ENCODE assay signal across 9 mouse cellular contexts in the genomic region with DNA sequence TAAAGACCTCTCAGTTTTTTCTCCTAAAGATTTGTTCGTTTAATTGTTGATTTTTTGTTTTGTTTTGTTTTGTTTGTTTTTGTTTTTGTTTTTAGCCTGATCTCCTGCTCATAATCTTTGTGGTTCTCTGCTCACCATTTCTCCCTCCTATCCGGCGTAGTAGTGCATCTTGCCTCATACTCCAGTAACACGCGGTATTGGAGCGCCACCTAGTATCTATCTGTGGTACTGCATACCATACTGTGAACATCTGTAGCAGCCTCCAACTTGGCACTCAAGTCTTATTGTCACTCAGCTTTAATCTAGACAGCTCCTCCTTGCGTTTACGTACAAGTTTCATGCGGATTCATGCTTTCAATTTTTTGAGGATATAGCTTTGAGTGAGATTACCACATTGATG. TPM values are rescaled to one million over a fixed set of nuclear protein-coding genes. Genes with fewer than 3 reads are reported as not detected.
A peak's percentile ranks its signal among the peaks of the same experiment; 100 is the strongest.
DNase-seq lines count a peak whose midpoint lies in the region; ATAC-seq lines count a peak whose summit lies in the region.
"Had no signal": no experiment of that assay in that cellular context is flagged by ENCODE, and none has a peak within 500 bp of the region (broad histone marks: within the 10 kb centered on the region; RNA-seq: fewer than 3 reads in every experiment).

No protein-coding gene starts in this region.

- no peaks in the 10 kb centered on the region for H3K4me1 ChIP-seq in embryonic facial prominence, embryonic 10.5 days
- no peaks in the 10 kb centered on the region for H3K4me1 ChIP-seq in heart, embryonic 10.5 days
- no peaks in the 10 kb centered on the region for H3K4me1 ChIP-seq in liver, embryonic 13.5 days (replicated peaks)
- no peaks in the 10 kb centered on the region for H3K4me1 ChIP-seq in neural tube, embryonic 12.5 days

- H3K27me3 ChIP-seq in embryonic facial prominence, embryonic 10.5 days (replicated peaks; ENCODE audit: low read depth, poor library complexity, severe bottlenecking): peaks cover 2% of the 10 kb centered on the region
- no peaks in the 10 kb centered on the region for H3K27me3 ChIP-seq in heart, embryonic 10.5 days (ENCODE audit: insufficient read depth, poor library complexity, severe bottlenecking)
- no peaks in the 10 kb centered on the region for H3K27me3 ChIP-seq in liver, embryonic 13.5 days
- H3K27me3 ChIP-seq in neural tube, embryonic 12.5 days (replicated peaks): no peaks in the 10 kb centered on the region

- H3K4me2 ChIP-seq in liver, embryonic 13.5 days: no peak overlapping the region
- no peak overlapping the region for H3K4me2 ChIP-seq in neural tube, embryonic 12.5 days (replicated peaks)

- no peaks in the 10 kb centered on the region for H3K9me3 ChIP-seq in embryonic facial prominence, embryonic 10.5 days
- H3K9me3 ChIP-seq in heart, embryonic 10.5 days: no peaks in the 10 kb centered on the region
- H3K9me3 ChIP-seq in liver, embryonic 13.5 days (replicated peaks): no peaks in the 10 kb centered on the region
- no peaks in the 10 kb centered on the region for H3K9me3 ChIP-seq in neural tube, embryonic 12.5 days

- ATAC-seq in liver, embryonic 13.5 days (ENCODE audit: low read depth): no peak
- peak; percentile 44; the same call in 1 of the 2 replicates for ATAC-seq in neural tube, embryonic 12.5 days (ENCODE audit: low FRiP score, low read depth)

- H3K4me3 ChIP-seq in embryonic facial prominence, embryonic 10.5 days: no peak overlapping the region
- no peak overlapping the region for H3K4me3 ChIP-seq in heart, embryonic 10.5 days
- no peak overlapping the region for H3K4me3 ChIP-seq in liver, embryonic 13.5 days (replicated peaks)
- H3K4me3 ChIP-seq in neural tube, embryonic 12.5 days: no peak overlapping the region
- H3K4me3 ChIP-seq: erythroblast, embryonic 14.5 days had no signal

- peak; percentile 73 for DNase-seq in CD4-positive, CD25-positive, alpha-beta regulatory T cell, adult 2 months (ENCODE audit: low read depth, low spot score)
- DNase-seq in adrenal gland, postnatal 10 days: peak; percentile 78
- peak; percentile 67 for DNase-seq in embryonic facial prominence, embryonic 10.5 days (ENCODE audit: low spot score)
- DNase-seq in heart, embryonic 10.5 days (ENCODE audit: low spot score): peak; percentile 75
- peak; percentile 77 for DNase-seq in kidney, postnatal 10 days
- DNase-seq in liver, embryonic 13.5 days: peak; percentile 1
- DNase-seq in testis, postnatal 10 days (ENCODE audit: low spot score): peak; percentile 69

- no peak overlapping the region for H3K27ac ChIP-seq in embryonic facial prominence, embryonic 10.5 days (replicated peaks)
- no peak overlapping the region for H3K27ac ChIP-seq in heart, embryonic 10.5 days
- no peak overlapping the region for H3K27ac ChIP-seq in liver, embryonic 13.5 days
- H3K27ac ChIP-seq in neural tube, embryonic 12.5 days: no peak overlapping the region

- WGBS in embryonic facial prominence, embryonic 10.5 days: 21% methylated on average over 9 of the region's 9 CpGs
- WGBS in heart, embryonic 10.5 days: 16% methylated on average over 9 of the region's 9 CpGs
- WGBS in liver, embryonic 13.5 days (ENCODE audit: insufficient replicate concordance): 11% methylated on average over 9 of the region's 9 CpGs
- 18% methylated on average over 9 of the region's 9 CpGs for WGBS in neural tube, embryonic 12.5 days

- no peak overlapping the region for H3K9ac ChIP-seq in liver, embryonic 13.5 days
- H3K9ac ChIP-seq in neural tube, embryonic 12.5 days: no peak overlapping the region

- H3K36me3 ChIP-seq in embryonic facial prominence, embryonic 10.5 days (replicated peaks): no peaks in the 10 kb centered on the region
- H3K36me3 ChIP-seq in heart, embryonic 10.5 days: no peaks in the 10 kb centered on the region
- no peaks in the 10 kb centered on the region for H3K36me3 ChIP-seq in liver, embryonic 13.5 days
- H3K36me3 ChIP-seq in neural tube, embryonic 12.5 days: no peaks in the 10 kb centered on the region

RNA-seq across cellular contexts. Expression of gene Sytl4, which starts 37.4 kb away (rescaled TPM):
- total RNA-seq in adrenal gland, postnatal 10 days (2021): 10 to 100 TPM in 1 of 2 experiments, 1 to 10 TPM in 1; 9.9 to 11.8 TPM
- polyA plus RNA-seq in embryonic facial prominence, embryonic 10.5 days (2016; fragmentation: Nextera tagmentation; extraction: Ambion mirVana): 1.6 and 1.7 TPM in 2 replicates
- polyA plus RNA-seq in heart, embryonic 10.5 days (2016; fragmentation: Nextera tagmentation; extraction: Ambion mirVana): 2.9 and 5.0 TPM in 2 replicates
- 1.4 and 1.7 TPM in 2 replicates for polyA plus RNA-seq in liver, embryonic 13.5 days (2015; fragmentation: Nextera tagmentation; extraction: Ambion mirVana)
- 1.7 and 1.9 TPM in 2 replicates for polyA plus RNA-seq in neural tube, embryonic 12.5 days (2016; fragmentation: Nextera tagmentation; extraction: Ambion mirVana)
- polyA plus RNA-seq: erythroblast, embryonic 14.5 days had no signal

RNA-seq across cellular contexts. Expression of gene Cstf2, which starts 40.0 kb away (rescaled TPM):
- total RNA-seq in adrenal gland, postnatal 10 days (2021): 10 to 100 TPM; 34.1 to 38.4 TPM
- polyA plus RNA-seq in embryonic facial prominence, embryonic 10.5 days (2016; fragmentation: Nextera tagmentation; extraction: Ambion mirVana): 68.1 and 68.3 TPM in 2 replicates
- 49.1 and 49.9 TPM in 2 replicates for polyA plus RNA-seq in heart, embryonic 10.5 days (2016; fragmentation: Nextera tagmentation; extraction: Ambion mirVana)
- 25.3 and 32.1 TPM in 2 replicates for polyA plus RNA-seq in liver, embryonic 13.5 days (2015; fragmentation: Nextera tagmentation; extraction: Ambion mirVana)
- polyA plus RNA-seq in neural tube, embryonic 12.5 days (2016; fragmentation: Nextera tagmentation; extraction: Ambion mirVana): 60.9 and 66.8 TPM in 2 replicates

Comparison
In these comparisons a context has a peak if more than half of its experiments do, and no peak if none do; other contexts are left out.
1. DNase-seq: peak in every context shown above with its lines; median percentile 78 in adrenal gland, postnatal 10 days; 77 in kidney, postnatal 10 days; 75 in heart, embryonic 10.5 days; 73 in CD4-positive, CD25-positive, alpha-beta regulatory T cell, adult 2 months; 69 in testis, postnatal 10 days; 67 in embryonic facial prominence, embryonic 10.5 days; 1 in liver, embryonic 13.5 days.